Mouse (Mus musculus) stomach, postnatal 0 days (tissue): ENCODE measurements around the gene Fcrlb. TPM values are rescaled to one million over a fixed set of nuclear protein-coding genes. Genes with fewer than 3 reads are reported as not detected.
"Not testable (repeated sequence)": the region's sequence is repeated elsewhere in the genome, so short reads cannot be mapped to it uniquely, and the experiment has no call there.

Source experiments
- ATAC-seq: fragments of 200-750 bp; cut with Nextera tagmentation; 2 replicates; pipeline ENCODE4 v1.8.0; 2017; ENCODE audit not compliant: low FRiP score, low TSS enrichment
- DNase-seq: peaks from one replicate; pipeline ENCODE4 v3.0.0-alpha.2; 2016; ENCODE audit warnings: low spot score
- H3K27ac ChIP-seq: fragments of 300-500 bp; sonication (generic); replicated peaks from 2 replicates; pipeline ENCODE4 v1.5.1; 2014; ENCODE audit warnings: mild to moderate bottlenecking, control low read depth
- H3K27me3 ChIP-seq: fragments of 300-500 bp; sonication (generic); 2 replicates; pipeline ENCODE4 v1.6.1; 2014; ENCODE audit warnings: low read length; ENCODE audit not compliant: control insufficient read depth, insufficient read depth
- H3K36me3 ChIP-seq: fragments of 300-500 bp; sonication (generic); 2 replicates; pipeline ENCODE4 v1.6.1; 2014; ENCODE audit warnings: low read length, mixed read lengths; ENCODE audit not compliant: control insufficient read depth, insufficient read depth
- H3K4me1 ChIP-seq: fragments of 300-500 bp; sonication (generic); replicated peaks from 2 replicates; pipeline ENCODE4 v1.6.1; 2014; ENCODE audit warnings: antibody characterized with exemption; ENCODE audit not compliant: control insufficient read depth, insufficient read depth
- H3K4me2 ChIP-seq: fragments of 300-500 bp; sonication (generic); replicated peaks from 2 replicates; pipeline ENCODE4 v1.6.1; 2014; ENCODE audit warnings: low read depth, mild to moderate bottlenecking, control low read depth, moderate library complexity
- H3K4me3 ChIP-seq: fragments of 300-500 bp; sonication (generic); 2 replicates; pipeline ENCODE4 v1.5.1; 2014; ENCODE audit warnings: low read depth, low read length, control low read depth
- H3K9ac ChIP-seq: fragments of 300-500 bp; sonication (generic); 2 replicates; pipeline ENCODE4 v1.6.1; 2014; ENCODE audit warnings: mild to moderate bottlenecking, low read length, control low read depth, mixed read lengths
- H3K9me3 ChIP-seq: fragments of 300-500 bp; sonication (generic); 2 replicates; pipeline ENCODE4 v1.6.1; 2016; ENCODE audit warnings: low read length; ENCODE audit not compliant: control insufficient read depth
- CTCF ChIP-seq: IDR thresholded peaks from 2 replicates; pipeline ENCODE4 v1.5.1; 2016; ENCODE audit warnings: antibody characterized with exemption, low read depth, mild to moderate bottlenecking, moderate library complexity
- EP300 ChIP-seq: optimal IDR thresholded peaks from 2 replicates; pipeline ENCODE3; 2016; ENCODE audit warnings: antibody characterized with exemption
- WGBS: fragments of 180-500 bp; shearing (Covaris S2); extraction: QIAGEN DNeasy Blood & Tissue Kit; methylation state at CpG from one replicate; pipeline ENCODE4 v1.1.7; 2014; 5-methylcytosine and 5-hydroxymethylcytosine counted together
- polyA plus RNA-seq: library from polyadenylated mRNA; unstranded; fragments of >200 nt; fragmentation: Nextera tagmentation; extraction: Ambion mirVana; gene quantifications from 2 replicates; pipeline ENCODE4 v1.2.1, GENCODE M21; 2015

The Fcrlb gene
- polyA plus RNA-seq, 1 experiment from 2014 or later, result 0.12 TPM

GRCm38 (mm10) chr1:170950772-170951171 lies 38.0 kb upstream of the Fcrlb start:
- Histone ChIP-seq H3K9ac (no peak overlapping the region), H3K9me3 (no peaks in the 10 kb centered on the region), H3K27ac (no peak overlapping the region), H3K4me2 (no peak overlapping the region), H3K4me1 (no peaks in the 10 kb centered on the region), H3K27me3 (no peaks in the 10 kb centered on the region), H3K36me3 (no peaks in the 10 kb centered on the region), H3K4me3 (no peak overlapping the region)
- TF ChIP-seq CTCF (no peak), EP300 (no peak)
- no peak for ATAC-seq
- DNase-seq, result no peak
- WGBS, result 39% methylated on average over 3 of the region's 3 CpGs

GRCm38 (mm10) chr1:170944908-170945307 lies 32.2 kb upstream of the Fcrlb start:
- H3K9ac ChIP-seq, H3K36me3 ChIP-seq, H3K27me3 ChIP-seq, ATAC-seq, H3K4me3 ChIP-seq, H3K27ac ChIP-seq, H3K4me2 ChIP-seq, DNase-seq, H3K4me1 ChIP-seq, H3K9me3 ChIP-seq: not testable (repeated sequence)
- WGBS, result 97% methylated on average over 2 of the region's 9 CpGs

DNA sequence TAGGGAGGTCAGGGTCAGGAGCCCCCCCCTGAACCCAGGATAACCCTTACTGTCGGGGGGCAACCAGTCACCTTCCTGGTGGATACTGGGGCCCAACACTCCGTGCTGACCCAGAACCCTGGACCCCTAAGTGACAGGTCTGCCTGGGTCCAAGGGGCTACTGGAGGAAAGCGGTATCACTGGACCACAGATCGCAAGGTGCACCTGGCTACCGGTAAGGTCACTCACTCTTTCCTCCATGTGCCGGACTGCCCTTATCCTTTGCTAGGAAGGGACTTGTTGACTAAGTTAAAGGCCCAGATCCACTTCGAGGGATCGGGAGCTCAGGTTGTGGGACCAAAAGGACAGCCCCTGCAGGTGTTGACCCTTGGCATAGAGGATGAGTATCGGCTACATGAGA lies 31.4 kb upstream of the Fcrlb start:
- not testable (repeated sequence) for H3K9ac ChIP-seq, H3K36me3 ChIP-seq, H3K4me1 ChIP-seq, H3K27ac ChIP-seq, DNase-seq, H3K4me2 ChIP-seq, ATAC-seq, H3K4me3 ChIP-seq, H3K27me3 ChIP-seq, H3K9me3 ChIP-seq
- 95% methylated on average over 9 of the region's 9 CpGs for WGBS

DNA sequence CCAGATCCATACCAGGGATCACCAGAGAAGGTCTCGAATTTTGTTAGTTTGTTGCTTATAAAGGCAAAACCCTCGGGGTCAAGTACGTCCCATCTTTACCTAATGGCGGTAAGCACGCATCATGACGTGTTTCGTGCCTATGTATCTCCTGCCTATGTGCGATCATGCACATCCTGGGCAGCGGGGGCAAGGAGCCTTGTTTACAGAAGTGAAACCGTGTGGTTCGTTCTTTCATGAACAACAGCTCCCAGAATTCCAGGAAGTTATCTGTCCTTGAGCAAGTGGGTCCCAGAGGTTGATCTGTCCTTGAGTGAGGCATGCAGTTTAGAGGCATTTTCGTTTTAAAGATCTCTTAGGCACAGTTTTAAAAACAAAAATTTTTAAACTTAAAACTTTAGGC lies 26.5 kb upstream of the Fcrlb start:
- Histone ChIP-seq H3K9ac (no peak overlapping the region), H3K36me3 (no peaks in the 10 kb centered on the region), H3K9me3 (no peaks in the 10 kb centered on the region), H3K4me1 (no peaks in the 10 kb centered on the region), H3K4me2 (no peak overlapping the region), H3K27ac (no peak overlapping the region), H3K4me3 (no peak overlapping the region), H3K27me3 (no peaks in the 10 kb centered on the region)
- WGBS, result 83% methylated on average over 12 of the region's 12 CpGs
- no peak for ATAC-seq
- no peak for DNase-seq
- TF ChIP-seq CTCF (no peak), EP300 (no peak)

DNA sequence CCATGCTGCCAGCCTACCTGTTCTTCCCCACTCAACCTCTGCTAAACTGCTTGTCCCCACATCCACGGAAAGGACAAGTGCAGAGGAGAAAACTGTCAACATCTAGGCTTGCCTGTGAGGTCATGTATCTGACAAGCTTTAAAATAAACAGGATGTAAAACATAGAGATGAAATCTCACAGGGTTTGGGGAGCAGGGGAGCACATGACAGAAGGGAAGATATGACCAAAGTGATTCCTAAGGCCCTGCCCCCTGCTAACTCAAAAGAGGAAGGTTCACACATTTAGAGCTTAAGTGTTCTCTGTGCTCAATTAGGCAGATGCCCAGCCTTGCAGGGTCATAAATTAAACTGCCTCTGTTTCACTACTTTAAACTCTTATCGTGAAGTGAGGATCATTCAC lies 21.6 kb upstream of the Fcrlb start:
- H3K27me3 ChIP-seq, result no peaks in the 10 kb centered on the region
- no peaks in the 10 kb centered on the region for H3K36me3 ChIP-seq
- H3K9me3 ChIP-seq, result no peaks in the 10 kb centered on the region
- 41% methylated on average over 2 of the region's 2 CpGs for WGBS
- H3K4me3 ChIP-seq, result no peak overlapping the region
- DNase-seq (no peak), ATAC-seq (no peak)
- no peak overlapping the region for H3K9ac ChIP-seq
- no peaks in the 10 kb centered on the region for H3K4me1 ChIP-seq
- TF ChIP-seq EP300 (no peak), CTCF (no peak)
- no peak overlapping the region for H3K4me2 ChIP-seq
- no peak overlapping the region for H3K27ac ChIP-seq

- no peaks in the 10 kb centered on the region for H3K9me3 ChIP-seq
- TF ChIP-seq CTCF (no peak), EP300 (no peak)
- no peak overlapping the region for H3K9ac ChIP-seq
- no peaks in the 10 kb centered on the region for H3K27me3 ChIP-seq
- no peaks in the 10 kb centered on the region for H3K4me1 ChIP-seq
- WGBS, result 82% methylated on average over 1 of the region's 1 CpGs
- H3K4me3 ChIP-seq, result no peak overlapping the region
- H3K36me3 ChIP-seq, result no peaks in the 10 kb centered on the region
- H3K27ac ChIP-seq, result no peak overlapping the region
- no peak for DNase-seq
- H3K4me2 ChIP-seq, result no peak overlapping the region
- ATAC-seq, result no peak
These were observed 21.2 kb upstream of the Fcrlb start for GRCm38 (mm10) chr1:170933940-170934339.
